Mouse (Mus musculus) erythroblast, adult 5-6 weeks (primary cell): ENCODE measurements at regions not wholly inside any gene's neighbourhood (a gene's known extent, or its start where the extent isn't known, plus 50 kb on each side); places are given as distances from the start of the nearest gene placed in this dataset.

Source experiments
- ATAC-seq: replicated peaks from 2 replicates; pipeline ENCODE4 v1.8.0; 2016; ENCODE audit warnings: moderate number of reproducible peaks, mild to moderate bottlenecking, moderate TSS enrichment, inconsistent platforms; ENCODE audit not compliant: poor library complexity, low FRiP score, severe bottlenecking

DNA sequence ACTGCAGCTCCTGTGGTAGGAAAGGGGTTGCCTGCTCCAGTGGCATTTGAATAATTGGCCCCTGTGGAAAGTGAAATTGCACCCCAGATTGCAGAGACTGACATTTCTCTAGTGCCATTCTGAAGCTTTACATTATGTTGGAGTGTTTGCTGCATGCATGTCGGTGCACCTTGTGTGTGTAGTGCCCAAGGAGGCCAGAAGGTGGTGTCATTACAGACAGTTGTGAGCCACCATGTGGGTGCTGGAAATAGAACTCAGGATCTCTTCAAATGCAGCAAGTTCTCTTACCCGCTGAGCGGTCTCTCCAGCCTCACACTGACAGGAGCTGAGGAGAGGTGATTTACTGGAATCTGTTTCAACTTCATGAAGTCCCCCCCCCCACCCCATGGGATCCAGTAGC lies 60.3 kb upstream of the Cdh4 start:
- no peak for ATAC-seq

- ATAC-seq = no peak
These were observed 59.6 kb upstream of the Cdh4 start for GRCm38 (mm10) chr2:179382594-179382993.

GRCm38 (mm10) chr2:179386871-179387270 lies 55.4 kb upstream of the Cdh4 start:
- ATAC-seq = no peak

DNA sequence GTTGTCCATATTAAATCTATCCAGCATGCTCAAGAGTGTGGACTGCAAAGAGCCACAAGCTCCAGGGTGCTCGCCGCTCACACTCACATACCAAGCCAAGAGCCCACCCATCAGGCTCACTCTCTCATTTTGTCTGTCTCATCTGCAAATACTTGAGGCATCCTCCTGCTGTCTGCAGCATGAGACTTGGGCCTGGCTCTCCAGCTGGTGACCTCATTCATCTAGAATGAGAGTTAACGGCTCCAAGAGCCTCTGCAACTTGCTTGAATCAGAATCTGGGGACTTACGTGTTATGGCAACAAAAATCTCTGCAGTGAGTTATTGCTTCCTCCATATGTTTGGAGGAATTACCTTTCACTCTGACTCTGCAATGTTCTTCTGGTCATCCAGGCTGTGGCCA lies 51.7 kb upstream of the Cdh4 start:
- ATAC-seq = no peak

- no peak for ATAC-seq
These were observed 51.2 kb upstream of the Cdh4 start for GRCm38 (mm10) chr2:179390924-179391461.
